Mouse (Mus musculus) embryonic facial prominence, embryonic 14.5 days (tissue): ENCODE measurements around the gene Dnajc14. TPM values are rescaled to one million over a fixed set of nuclear protein-coding genes. Genes with fewer than 3 reads are reported as not detected.

ENCODE experiments used
- ATAC-seq: fragments of 200-750 bp; cut with Nextera tagmentation; 2 replicates; pipeline ENCODE4 v1.8.0; 2017; ENCODE audit warnings: low read depth, moderate number of reproducible peaks, moderate TSS enrichment
- DNase-seq: peaks from one replicate; pipeline ENCODE4 v3.0.0-alpha.2; 2015; ENCODE audit warnings: low spot score
- H3K27ac ChIP-seq: fragments of 300-500 bp; sonication (generic); replicated peaks from 2 replicates; pipeline ENCODE4 v1.5.1; 2014; ENCODE audit warnings: low read depth, mild to moderate bottlenecking, low read length, moderate library complexity
- H3K27me3 ChIP-seq: fragments of 300-500 bp; sonication (generic); replicated peaks from 2 replicates; pipeline ENCODE4 v1.6.1; 2014; ENCODE audit warnings: low read length; ENCODE audit not compliant: control insufficient read depth, insufficient read depth
- H3K36me3 ChIP-seq: fragments of 300-500 bp; sonication (generic); 2 replicates; pipeline ENCODE4 v1.6.1; 2014; ENCODE audit warnings: low read length, mixed read lengths; ENCODE audit not compliant: control insufficient read depth, insufficient read depth
- H3K4me1 ChIP-seq: fragments of 300-500 bp; sonication (generic); 2 replicates; pipeline ENCODE4 v1.6.1; 2014; ENCODE audit warnings: antibody characterized with exemption, low read length; ENCODE audit not compliant: control insufficient read depth, insufficient read depth
- H3K4me2 ChIP-seq: fragments of 300-500 bp; sonication (generic); 2 replicates; pipeline ENCODE4 v1.6.1; 2014; ENCODE audit warnings: low read depth, mild to moderate bottlenecking, low read length, moderate library complexity, mixed read lengths
- H3K4me3 ChIP-seq: fragments of 300-500 bp; sonication (generic); 2 replicates; pipeline ENCODE4 v1.5.1; 2014; ENCODE audit warnings: low read depth, mild to moderate bottlenecking, low read length
- H3K9ac ChIP-seq: fragments of 300-500 bp; sonication (generic); 2 replicates; pipeline ENCODE4 v1.6.1; 2014; ENCODE audit warnings: low read depth, mild to moderate bottlenecking, low read length, moderate library complexity, mixed read lengths
- H3K9me3 ChIP-seq: fragments of 300-500 bp; sonication (generic); 2 replicates; pipeline ENCODE4 v1.6.1; 2016; ENCODE audit warnings: low read length; ENCODE audit not compliant: control insufficient read depth
- WGBS: fragments of 180-500 bp; shearing (Covaris S2); extraction: QIAGEN DNeasy Blood & Tissue Kit; methylation state at CpG from one replicate; pipeline ENCODE4 v1.1.7; 2014; 5-methylcytosine and 5-hydroxymethylcytosine counted together
- polyA plus RNA-seq: library from polyadenylated mRNA; unstranded; fragments of >200 nt; fragmentation: Nextera tagmentation; extraction: Ambion mirVana; gene quantifications from 2 replicates; pipeline ENCODE4 v1.2.1, GENCODE M21; 2014

The Dnajc14 gene
- polyA plus RNA-seq, 1 experiment from 2014 or later = 42.7 TPM

DNA sequence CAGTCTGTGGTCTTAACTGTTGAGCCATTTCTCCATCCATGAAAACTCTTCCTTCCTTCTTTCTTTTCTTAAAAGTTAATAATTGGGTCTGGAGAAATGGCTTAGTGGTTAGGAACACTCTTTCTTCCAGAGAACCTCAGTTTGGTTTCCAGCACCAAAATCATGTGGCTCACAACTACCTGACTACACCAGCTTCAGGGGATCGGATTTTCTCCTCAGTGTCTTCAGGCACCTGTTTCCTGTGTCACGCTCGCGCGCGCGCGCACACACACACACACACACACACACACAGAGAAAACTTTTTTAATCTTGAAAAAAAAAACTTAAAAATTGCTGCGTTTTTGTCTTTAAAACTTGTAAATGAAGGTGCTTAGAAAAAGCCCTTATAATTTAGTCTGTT is 20.0 kb downstream of the Dnajc14 start:
- Histone ChIP-seq H3K27ac (no peak overlapping the region), H3K36me3 (peaks cover 32% of the 10 kb centered on the region), H3K9ac (no peak overlapping the region), H3K9me3 (no peaks in the 10 kb centered on the region), H3K4me1 (peaks cover 14% of the 10 kb centered on the region), H3K4me3 (no peak overlapping the region), H3K4me2 (no peak overlapping the region), H3K27me3 (no peaks in the 10 kb centered on the region)
- no peak for ATAC-seq
- WGBS = 95% methylated on average over 9 of the region's 9 CpGs
- no peak for DNase-seq

DNA sequence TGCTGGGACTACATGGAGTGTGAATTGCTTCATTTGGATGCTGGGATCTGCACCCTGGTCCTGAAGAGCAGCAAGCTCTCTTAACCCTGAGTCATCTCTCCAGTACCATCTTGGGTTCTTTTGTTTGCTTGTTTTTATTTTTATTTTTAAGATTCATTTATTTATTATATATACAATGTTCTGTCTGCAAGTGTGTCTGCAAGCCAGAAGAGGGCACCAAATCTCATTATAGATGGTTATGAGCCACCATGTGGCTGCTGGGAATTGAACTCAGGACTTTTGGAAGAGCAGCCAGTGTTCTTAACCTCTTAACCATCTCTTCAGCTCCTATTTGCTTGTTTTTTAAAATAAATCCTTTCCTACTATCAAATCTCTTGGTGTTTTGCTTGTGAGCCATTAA is 33.5 kb downstream of the Dnajc14 start:
- Histone ChIP-seq H3K4me1 (no peaks in the 10 kb centered on the region), H3K27me3 (no peaks in the 10 kb centered on the region), H3K9me3 (no peaks in the 10 kb centered on the region), H3K4me3 (no peak overlapping the region), H3K27ac (no peak overlapping the region), H3K4me2 (no peak overlapping the region), H3K36me3 (peaks cover 86% of the 10 kb centered on the region), H3K9ac (no peak overlapping the region)
- DNase-seq (no peak), ATAC-seq (no peak)

DNA sequence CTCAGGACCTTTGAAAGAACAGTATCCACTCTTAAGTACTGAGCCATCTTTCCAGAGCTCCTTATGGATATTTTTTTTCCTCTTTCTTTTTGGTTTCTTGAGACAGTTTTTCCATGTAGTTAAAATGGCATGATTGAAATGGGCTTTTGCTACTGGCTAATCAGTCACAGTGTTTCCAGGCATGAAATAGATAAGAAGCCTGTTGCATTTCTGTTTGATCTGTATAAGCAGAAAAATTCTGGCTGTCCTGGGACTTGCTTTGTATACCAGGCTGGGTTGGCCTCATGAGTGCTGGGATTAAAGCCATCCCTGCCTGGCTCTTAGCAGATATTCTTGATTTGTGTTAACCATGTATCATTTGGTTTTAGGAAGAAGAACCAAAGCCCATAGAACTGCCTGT is 35.6 kb downstream of the Dnajc14 start:
- Histone ChIP-seq H3K9ac (no peak overlapping the region), H3K4me1 (no peaks in the 10 kb centered on the region), H3K4me2 (no peak overlapping the region), H3K36me3 (peaks cover 85% of the 10 kb centered on the region), H3K4me3 (no peak overlapping the region), H3K27ac (no peak overlapping the region), H3K27me3 (no peaks in the 10 kb centered on the region), H3K9me3 (no peaks in the 10 kb centered on the region)
- no peak for ATAC-seq
- DNase-seq = no peak

DNA sequence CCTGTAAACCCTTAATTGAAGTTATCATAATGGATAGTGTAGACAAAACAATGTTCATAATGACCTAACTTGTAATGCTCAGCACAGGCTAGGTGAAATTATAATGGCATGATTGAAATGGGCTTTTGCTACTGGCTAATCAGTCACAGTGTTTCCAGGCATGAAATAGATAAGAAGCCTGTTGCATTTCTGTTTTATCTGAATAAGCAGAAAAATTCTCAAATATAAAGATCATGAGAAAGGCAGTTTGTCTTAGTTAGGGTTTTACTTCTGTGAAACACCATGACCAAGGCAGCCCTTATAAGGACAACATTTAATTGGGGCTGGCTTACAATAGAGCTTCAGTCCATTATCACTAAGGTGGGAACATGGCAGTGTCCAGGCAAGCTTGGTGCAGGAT is 36.8 kb downstream of the Dnajc14 start:
- ATAC-seq = no peak
- no peak overlapping the region for H3K27ac ChIP-seq
- H3K4me1 ChIP-seq = no peaks in the 10 kb centered on the region
- H3K9me3 ChIP-seq = no peaks in the 10 kb centered on the region
- H3K36me3 ChIP-seq = peaks cover 80% of the 10 kb centered on the region
- H3K4me3 ChIP-seq = no peak overlapping the region
- DNase-seq = no peak
- no peaks in the 10 kb centered on the region for H3K27me3 ChIP-seq
- H3K9ac ChIP-seq = no peak overlapping the region
- H3K4me2 ChIP-seq = no peak overlapping the region

DNA sequence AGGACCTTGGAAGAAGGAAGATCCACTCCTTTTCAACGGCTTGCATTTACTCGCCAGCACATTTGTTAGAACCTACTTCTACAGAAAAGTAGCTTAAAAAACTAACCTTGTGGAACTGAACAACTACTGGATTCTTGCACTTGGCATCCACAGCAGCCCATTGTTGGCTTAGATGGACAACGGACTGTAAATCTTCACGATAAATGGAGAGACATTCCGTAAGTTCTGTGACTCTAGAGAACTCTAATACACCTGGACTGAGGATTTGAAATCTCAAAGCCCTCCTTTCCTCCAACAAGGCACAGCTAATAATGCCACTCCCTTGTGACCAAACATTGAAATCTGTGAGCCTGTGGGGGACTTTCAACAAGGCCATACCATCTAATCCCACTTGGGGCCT is 39.4 kb downstream of the Dnajc14 start:
- no peak for ATAC-seq
- WGBS = 95% methylated on average over 5 of the region's 5 CpGs
- Histone ChIP-seq H3K4me2 (no peak overlapping the region), H3K4me3 (no peak overlapping the region), H3K9ac (no peak overlapping the region), H3K9me3 (no peaks in the 10 kb centered on the region), H3K36me3 (peaks cover 80% of the 10 kb centered on the region), H3K4me1 (no peaks in the 10 kb centered on the region), H3K27me3 (no peaks in the 10 kb centered on the region), H3K27ac (no peak overlapping the region)
- DNase-seq = no peak

DNA sequence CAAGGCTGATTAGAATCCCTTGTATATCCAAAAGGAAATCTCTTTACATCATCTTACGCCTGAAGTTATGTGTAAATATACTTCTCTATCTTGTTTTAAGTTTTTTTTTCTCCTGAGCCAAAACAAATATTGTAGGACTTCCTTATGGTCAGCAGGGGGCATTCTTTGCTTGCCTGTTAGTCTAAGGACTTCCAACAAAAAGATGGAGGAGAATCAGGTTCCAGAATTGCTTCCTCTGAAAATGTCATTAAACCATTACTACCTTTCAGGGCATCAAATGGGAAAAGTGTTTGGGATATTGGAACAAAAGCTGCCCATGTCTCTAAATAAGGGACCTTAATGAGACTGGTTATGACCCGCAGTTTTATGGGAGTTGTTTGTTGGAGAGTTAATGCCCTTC is 41.7 kb downstream of the Dnajc14 start:
- Histone ChIP-seq H3K4me1 (no peaks in the 10 kb centered on the region), H3K36me3 (peaks cover 79% of the 10 kb centered on the region), H3K4me2 (no peak overlapping the region), H3K4me3 (no peak overlapping the region), H3K9me3 (no peaks in the 10 kb centered on the region), H3K27me3 (no peaks in the 10 kb centered on the region), H3K27ac (no peak overlapping the region), H3K9ac (no peak overlapping the region)
- WGBS = 78% methylated on average over 2 of the region's 2 CpGs
- peak; percentile 73 for DNase-seq
- no peak for ATAC-seq

DNA sequence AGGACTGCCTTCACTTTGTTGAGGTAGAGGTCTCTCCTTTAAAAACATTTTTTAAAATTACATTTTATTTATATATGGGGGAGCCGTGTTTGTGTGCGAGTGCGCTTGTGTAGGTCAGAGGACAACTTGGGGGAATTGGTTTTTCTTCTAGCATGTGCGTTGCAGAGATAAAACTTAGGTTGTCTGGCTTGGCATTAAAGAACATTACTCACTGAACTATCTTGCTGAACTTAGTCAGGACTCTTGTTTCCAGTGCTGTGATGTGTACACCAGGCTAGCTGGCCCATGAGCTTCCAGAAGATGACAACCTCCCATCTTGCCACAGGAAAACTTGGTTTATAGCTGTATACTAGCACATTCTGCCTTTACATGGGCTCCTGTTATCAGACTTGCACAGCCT is 42.8 kb downstream of the Dnajc14 start:
- Histone ChIP-seq H3K4me3 (no peak overlapping the region), H3K27ac (no peak overlapping the region), H3K4me2 (no peak overlapping the region), H3K9ac (no peak overlapping the region), H3K27me3 (no peaks in the 10 kb centered on the region), H3K36me3 (peaks cover 74% of the 10 kb centered on the region), H3K9me3 (no peaks in the 10 kb centered on the region), H3K4me1 (no peaks in the 10 kb centered on the region)
- 97% methylated on average over 4 of the region's 4 CpGs for WGBS
- DNase-seq (no peak), ATAC-seq (no peak)

DNA sequence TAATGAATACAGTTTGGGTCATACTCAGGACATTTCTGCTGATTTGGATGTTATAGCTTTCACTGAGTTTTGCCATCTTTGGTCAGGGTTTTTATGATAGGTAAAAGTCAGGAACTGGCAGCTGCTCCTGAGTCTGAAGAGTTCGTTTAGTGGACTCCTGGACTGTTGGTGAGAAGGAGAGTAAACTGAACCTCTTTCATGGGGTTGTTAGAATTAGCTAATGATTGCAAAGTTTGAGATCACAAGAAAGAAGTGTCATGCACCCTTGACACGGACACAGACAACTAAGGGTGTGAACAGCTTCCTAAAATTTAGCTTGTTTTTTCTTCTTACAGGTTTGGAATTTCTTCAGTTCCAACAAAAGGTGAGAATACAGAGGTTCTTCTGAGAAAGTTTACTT is 44.6 kb downstream of the Dnajc14 start:
- Histone ChIP-seq H3K36me3 (peaks cover 69% of the 10 kb centered on the region), H3K27me3 (no peaks in the 10 kb centered on the region), H3K9ac (no peak overlapping the region), H3K4me1 (no peaks in the 10 kb centered on the region), H3K27ac (no peak overlapping the region), H3K9me3 (no peaks in the 10 kb centered on the region), H3K4me2 (no peak overlapping the region), H3K4me3 (no peak overlapping the region)
- ATAC-seq (no peak), DNase-seq (no peak)
- 77% methylated on average over 2 of the region's 2 CpGs for WGBS

GRCm38 (mm10) chr10:128850339-128850738 is 46.5 kb downstream of the Dnajc14 start:
- DNase-seq (no peak), ATAC-seq (no peak)
- no peak overlapping the region for H3K4me3 ChIP-seq
- H3K9ac ChIP-seq = no peak overlapping the region
- no peak overlapping the region for H3K4me2 ChIP-seq
- no peaks in the 10 kb centered on the region for H3K9me3 ChIP-seq
- H3K27me3 ChIP-seq = no peaks in the 10 kb centered on the region
- peaks cover 66% of the 10 kb centered on the region for H3K36me3 ChIP-seq
- no peaks in the 10 kb centered on the region for H3K4me1 ChIP-seq
- no peak overlapping the region for H3K27ac ChIP-seq
- WGBS = 70% methylated on average over 3 of the region's 3 CpGs
